Mouse (Mus musculus) hindlimb bud, embryonic 11.5 days (tissue): ENCODE results near the gene Fmo2.

Experiments
- DNase-seq: peaks from one replicate; pipeline ENCODE4 v3.0.0-alpha.2; 2012; ENCODE audit warnings: low read depth, low spot score; ENCODE audit errors: extremely low spot score

Gene Fmo2

GRCm38 (mm10) chr1:162897838-162898811 is at the start of gene Fmo2:
TSS of gene Fmo2 (minus strand) at chr1:162898726.
- no peak for DNase-seq

- no peak for DNase-seq
These were observed 49.4 kb upstream of the Fmo2 start for GRCm38 (mm10) chr1:162947934-162948333.

GRCm38 (mm10) chr1:162946837-162947558 is 48.5 kb upstream of the Fmo2 start:
- no peak for DNase-seq

GRCm38 (mm10) chr1:162943700-162944099 is 45.2 kb upstream of the Fmo2 start:
- DNase-seq = peak; percentile 35

- DNase-seq = no peak
These were observed 40.3 kb upstream of the Fmo2 start for GRCm38 (mm10) chr1:162938696-162939351.

GRCm38 (mm10) chr1:162937970-162938695 is 39.6 kb upstream of the Fmo2 start:
- DNase-seq = no peak

- DNase-seq = no peak
These were observed 38.9 kb upstream of the Fmo2 start, which contains the start of gene Fmo6 for GRCm38 (mm10) chr1:162937415-162937814. TSS of gene Fmo6 (minus strand) at chr1:162937515.

- no peak for DNase-seq
These were observed 36.0 kb upstream of the Fmo2 start for GRCm38 (mm10) chr1:162934374-162935012.

- no peak for DNase-seq
These were observed 33.9 kb upstream of the Fmo2 start for GRCm38 (mm10) chr1:162932386-162932785.

- DNase-seq = no peak
These were observed 33.4 kb upstream of the Fmo2 start for GRCm38 (mm10) chr1:162931880-162932279.

GRCm38 (mm10) chr1:162931310-162931875 is 32.9 kb upstream of the Fmo2 start:
- no peak for DNase-seq

- DNase-seq = no peak
These were observed 32.1 kb upstream of the Fmo2 start for GRCm38 (mm10) chr1:162930631-162931030.

- DNase-seq = no peak
These were observed 30.6 kb upstream of the Fmo2 start for GRCm38 (mm10) chr1:162929146-162929545.

- DNase-seq = no peak
These were observed 26.6 kb upstream of the Fmo2 start for GRCm38 (mm10) chr1:162925121-162925520.

GRCm38 (mm10) chr1:162916661-162917060 is 18.1 kb upstream of the Fmo2 start:
- DNase-seq = no peak

- no peak for DNase-seq
These were observed 16.5 kb upstream of the Fmo2 start for GRCm38 (mm10) chr1:162914932-162915556.

- DNase-seq = no peak
These were observed 13.6 kb upstream of the Fmo2 start for GRCm38 (mm10) chr1:162912085-162912484.

- no peak for DNase-seq
These were observed 3.4 kb upstream of the Fmo2 start for GRCm38 (mm10) chr1:162901879-162902278.

- peak; percentile 41 for DNase-seq
These were observed 2.6 kb downstream of the Fmo2 start for GRCm38 (mm10) chr1:162895900-162896299.
